Mouse (Mus musculus): ENCODE results near the gene Bdkrb2.

GRCm38 (mm10) chr12:105606881-105607280 is 43.9 kb downstream of the Bdkrb2 start:
- no peak for TF ChIP-seq CTCF (IDR thresholded peaks at IDR 0.05; ENCODE audit: borderline replicate concordance, insufficient read depth, low read length)
- no peak for TF ChIP-seq POLR2A (IDR thresholded peaks at IDR 0.05; ENCODE audit: low read depth, low read length)

All from embryonic fibroblast, embryonic 13.5 days (primary cell).